Mouse (Mus musculus) neural tube, embryonic 15.5 days (tissue): ENCODE results near the gene Cltc. TPM values are rescaled to one million over a fixed set of nuclear protein-coding genes. Genes with fewer than 3 reads are reported as not detected.

Source experiments
- ATAC-seq: fragments of 200-750 bp; cut with Nextera tagmentation; 2 replicates; pipeline ENCODE4 v1.8.0; 2017; ENCODE audit warnings: mild to moderate bottlenecking, moderate TSS enrichment, moderate library complexity; ENCODE audit not compliant: low FRiP score
- H3K27ac ChIP-seq: fragments of 300-500 bp; sonication (generic); replicated peaks from 2 replicates; pipeline ENCODE4 v1.5.1; 2015; ENCODE audit warnings: mild to moderate bottlenecking, inconsistent platforms
- H3K27me3 ChIP-seq: fragments of 300-500 bp; sonication (generic); replicated peaks from 2 replicates; pipeline ENCODE4 v1.6.1; 2015; ENCODE audit warnings: inconsistent platforms
- H3K36me3 ChIP-seq: fragments of 300-500 bp; sonication (generic); 2 replicates; pipeline ENCODE4 v1.6.1; 2015; ENCODE audit warnings: inconsistent platforms
- H3K4me1 ChIP-seq: fragments of 300-500 bp; sonication (generic); 2 replicates; pipeline ENCODE4 v1.6.1; 2015; ENCODE audit warnings: inconsistent platforms
- H3K4me2 ChIP-seq: fragments of 300-500 bp; sonication (generic); 2 replicates; pipeline ENCODE4 v1.6.1; 2015; ENCODE audit warnings: inconsistent platforms, mild to moderate bottlenecking, moderate library complexity
- H3K4me3 ChIP-seq: fragments of 300-500 bp; sonication (generic); replicated peaks from 2 replicates; pipeline ENCODE4 v1.5.1; 2015; ENCODE audit warnings: mild to moderate bottlenecking, inconsistent platforms
- H3K9ac ChIP-seq: fragments of 300-500 bp; sonication (generic); replicated peaks from 2 replicates; pipeline ENCODE4 v1.6.1; 2015; ENCODE audit warnings: mild to moderate bottlenecking, inconsistent platforms
- H3K9me3 ChIP-seq: fragments of 300-500 bp; sonication (generic); replicated peaks from 2 replicates; pipeline ENCODE4 v1.6.1; 2016; ENCODE audit warnings: inconsistent platforms
- WGBS: fragments of 180-500 bp; shearing (Covaris S2); methylation state at CpG from one replicate; pipeline ENCODE4 v1.1.7; 2015; ENCODE audit warnings: mixed read lengths; 5-methylcytosine and 5-hydroxymethylcytosine counted together
- polyA plus RNA-seq: library from polyadenylated mRNA; unstranded; fragments of >200 nt; fragmentation: Nextera tagmentation; extraction: Ambion mirVana; gene quantifications from 2 replicates; pipeline ENCODE4 v1.2.1, GENCODE M21; 2015

Cltc gene
- polyA plus RNA-seq, 1 experiment from 2014 or later = 153 TPM

DNA sequence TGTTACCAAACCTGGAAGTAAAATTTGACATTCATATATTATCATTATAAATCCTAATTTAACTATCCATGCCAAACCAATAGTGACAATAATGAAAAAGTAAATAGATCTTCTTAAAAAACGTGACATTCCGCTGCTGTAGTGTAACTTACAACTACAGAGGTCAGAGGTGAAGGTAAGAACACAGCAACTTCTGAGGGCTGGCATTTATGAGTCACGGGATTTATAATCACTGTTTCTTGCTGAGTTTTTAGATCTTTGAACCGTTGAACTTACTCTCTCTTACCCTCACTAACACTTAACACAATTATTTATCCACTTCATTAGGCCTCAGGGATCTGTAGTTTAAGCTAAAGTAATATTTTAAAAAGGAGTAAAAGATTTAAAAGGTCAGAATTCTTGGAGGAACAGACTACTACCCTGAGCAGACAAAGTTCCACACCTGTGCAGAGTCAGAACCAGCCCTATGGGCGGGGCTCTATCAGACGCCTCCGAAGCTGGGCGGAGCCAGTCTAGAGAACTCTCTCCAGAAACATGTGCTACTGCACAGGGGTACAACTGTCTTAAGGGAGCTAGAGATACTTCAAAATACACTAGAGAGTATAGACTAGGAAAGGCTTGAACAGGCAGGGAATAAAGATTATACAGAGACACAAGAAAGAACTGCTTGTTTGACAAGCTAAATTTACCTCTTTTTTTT lies 19.9 kb downstream of the Cltc start:
- H3K4me1 ChIP-seq = no peaks in the 10 kb centered on the region
- no peaks in the 10 kb centered on the region for H3K9me3 ChIP-seq
- no peak overlapping the region for H3K9ac ChIP-seq
- no peak overlapping the region for H3K4me3 ChIP-seq
- peaks cover 12% of the 10 kb centered on the region for H3K36me3 ChIP-seq
- ATAC-seq = no peak
- 73% methylated on average over 8 of the region's 8 CpGs for WGBS
- no peak overlapping the region for H3K4me2 ChIP-seq
- no peaks in the 10 kb centered on the region for H3K27me3 ChIP-seq
- H3K27ac ChIP-seq = no peak overlapping the region

DNA sequence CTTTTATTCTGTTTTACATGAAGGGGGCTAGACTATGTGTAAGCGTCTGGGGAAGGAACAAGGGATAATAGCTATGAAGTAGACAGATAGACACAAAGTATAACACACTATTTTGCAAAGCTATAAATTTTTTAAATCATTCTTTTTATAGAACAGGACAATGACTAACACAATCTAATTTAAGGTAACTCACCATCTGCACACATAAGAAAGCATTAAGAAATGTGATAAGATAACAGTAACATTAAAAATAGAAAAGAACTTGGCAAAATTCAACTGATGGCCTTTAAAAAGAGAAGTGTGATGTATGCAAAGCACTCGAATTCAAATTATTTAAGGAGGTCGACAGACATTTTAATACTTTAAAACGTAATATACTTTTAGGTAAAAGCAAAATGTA lies 22.4 kb downstream of the Cltc start:
- no peaks in the 10 kb centered on the region for H3K4me1 ChIP-seq
- no peaks in the 10 kb centered on the region for H3K9me3 ChIP-seq
- H3K4me3 ChIP-seq = no peak overlapping the region
- no peaks in the 10 kb centered on the region for H3K27me3 ChIP-seq
- no peak overlapping the region for H3K27ac ChIP-seq
- 90% methylated on average over 4 of the region's 4 CpGs for WGBS
- no peak overlapping the region for H3K9ac ChIP-seq
- ATAC-seq = no peak
- H3K4me2 ChIP-seq = no peak overlapping the region
- H3K36me3 ChIP-seq = peaks cover 25% of the 10 kb centered on the region

DNA sequence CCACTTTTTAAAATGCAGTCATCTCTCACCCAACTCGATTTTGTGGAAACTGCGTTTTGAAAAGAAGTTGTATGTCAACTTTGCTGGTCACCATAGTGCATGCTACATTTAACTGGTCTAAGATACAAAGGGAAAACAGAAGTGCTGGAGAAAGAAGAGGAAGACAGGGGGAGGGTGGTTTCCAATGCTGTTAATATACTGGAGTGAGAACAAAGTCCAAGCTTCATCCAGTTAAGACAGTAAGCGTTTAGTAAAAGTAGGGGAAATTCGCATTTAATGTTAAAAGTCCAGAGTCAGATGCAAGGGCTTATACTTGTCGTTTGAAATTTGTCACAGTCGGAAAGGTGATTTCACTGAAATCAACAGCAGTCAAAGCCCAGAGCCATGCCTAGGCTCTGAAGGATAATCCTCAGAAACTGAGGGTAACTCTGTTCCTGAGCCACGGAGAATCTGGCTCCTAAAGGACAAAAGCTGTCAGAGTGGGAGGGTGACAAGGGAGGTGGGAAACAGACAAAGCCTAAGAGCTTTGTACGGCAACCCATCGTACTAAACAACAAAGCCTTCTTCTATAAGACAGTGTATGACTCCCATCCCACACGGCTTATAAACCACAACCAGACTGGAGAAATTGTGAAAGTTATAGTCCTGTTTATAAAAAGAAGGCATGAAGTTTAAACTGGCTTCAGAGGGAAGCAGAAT lies 23.0 kb downstream of the Cltc start:
- Histone ChIP-seq H3K4me2 (no peak overlapping the region), H3K27ac (no peak overlapping the region), H3K27me3 (no peaks in the 10 kb centered on the region), H3K4me1 (no peaks in the 10 kb centered on the region), H3K9me3 (no peaks in the 10 kb centered on the region), H3K4me3 (no peak overlapping the region), H3K9ac (no peak overlapping the region), H3K36me3 (peaks cover 29% of the 10 kb centered on the region)
- WGBS = 79% methylated on average over 10 of the region's 10 CpGs
- no peak for ATAC-seq

DNA sequence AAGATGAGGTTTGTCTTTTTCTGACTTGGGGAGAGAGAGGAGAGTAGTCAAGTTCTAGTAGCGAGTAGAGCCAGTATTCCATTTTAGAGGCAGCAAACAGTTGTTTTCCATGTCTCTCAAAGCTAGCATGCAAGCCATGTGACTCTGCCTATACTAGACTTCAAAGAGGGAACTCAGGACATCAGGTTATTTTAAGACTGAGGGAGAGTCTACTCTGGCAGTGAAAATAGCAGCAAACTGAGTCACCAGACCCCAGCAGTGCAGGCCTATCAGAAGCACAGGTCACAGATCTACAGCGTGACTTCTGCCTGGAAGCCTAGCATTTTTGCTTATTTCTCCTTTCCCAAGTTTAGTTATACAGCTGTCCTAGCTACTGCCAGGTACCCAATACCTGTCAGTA lies 25.9 kb downstream of the Cltc start:
- H3K4me2 ChIP-seq = no peak overlapping the region
- H3K9me3 ChIP-seq = no peaks in the 10 kb centered on the region
- 90% methylated on average over 2 of the region's 2 CpGs for WGBS
- no peaks in the 10 kb centered on the region for H3K4me1 ChIP-seq
- H3K27me3 ChIP-seq = no peaks in the 10 kb centered on the region
- peaks cover 44% of the 10 kb centered on the region for H3K36me3 ChIP-seq
- no peak overlapping the region for H3K4me3 ChIP-seq
- no peak for ATAC-seq
- no peak overlapping the region for H3K9ac ChIP-seq
- H3K27ac ChIP-seq = no peak overlapping the region

DNA sequence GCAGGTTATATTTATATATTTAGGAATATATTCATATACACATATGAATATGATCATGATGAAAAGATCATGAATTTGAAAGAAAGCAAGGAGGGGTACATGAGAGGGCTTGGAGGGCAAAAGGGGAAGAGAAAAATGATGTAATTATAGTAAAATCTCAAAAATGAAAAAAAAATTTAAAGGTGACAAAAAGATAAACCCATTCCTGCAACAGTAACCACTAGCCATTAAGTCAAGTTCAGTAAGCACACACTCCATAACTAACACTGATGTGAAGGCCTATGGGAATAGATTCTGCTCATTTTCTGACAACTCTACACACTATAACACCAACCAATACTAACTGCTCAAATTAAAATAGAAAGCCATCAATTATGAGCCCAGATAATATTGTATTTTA lies 31.8 kb downstream of the Cltc start:
- Histone ChIP-seq H3K9ac (no peak overlapping the region), H3K27ac (no peak overlapping the region), H3K4me3 (no peak overlapping the region), H3K27me3 (no peaks in the 10 kb centered on the region), H3K9me3 (no peaks in the 10 kb centered on the region), H3K4me2 (no peak overlapping the region), H3K4me1 (no peaks in the 10 kb centered on the region), H3K36me3 (peaks cover 55% of the 10 kb centered on the region)
- ATAC-seq = no peak

DNA sequence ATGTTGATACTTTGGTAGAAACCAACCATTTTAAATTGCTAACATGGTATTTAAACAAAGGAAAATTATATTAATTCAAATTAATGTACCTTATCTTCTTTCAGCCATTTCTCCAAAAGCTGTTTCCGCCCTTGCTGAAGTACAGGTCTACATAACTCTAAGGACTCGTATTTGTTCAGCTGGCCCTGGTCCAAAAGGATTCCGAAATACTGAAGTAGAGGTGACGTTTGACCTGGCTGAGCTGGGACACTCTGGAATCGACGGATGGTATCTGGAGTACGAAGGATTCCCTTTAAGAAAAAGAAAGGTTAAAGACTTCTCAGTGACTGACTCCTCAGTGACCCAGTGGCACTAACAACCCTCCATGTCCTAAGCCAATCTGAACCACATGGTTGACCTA lies 32.4 kb downstream of the Cltc start:
- Histone ChIP-seq H3K9ac (no peak overlapping the region), H3K27me3 (no peaks in the 10 kb centered on the region), H3K4me2 (no peak overlapping the region), H3K27ac (no peak overlapping the region), H3K4me1 (no peaks in the 10 kb centered on the region), H3K4me3 (no peak overlapping the region), H3K9me3 (no peaks in the 10 kb centered on the region), H3K36me3 (peaks cover 59% of the 10 kb centered on the region)
- ATAC-seq = no peak
- 91% methylated on average over 7 of the region's 7 CpGs for WGBS

DNA sequence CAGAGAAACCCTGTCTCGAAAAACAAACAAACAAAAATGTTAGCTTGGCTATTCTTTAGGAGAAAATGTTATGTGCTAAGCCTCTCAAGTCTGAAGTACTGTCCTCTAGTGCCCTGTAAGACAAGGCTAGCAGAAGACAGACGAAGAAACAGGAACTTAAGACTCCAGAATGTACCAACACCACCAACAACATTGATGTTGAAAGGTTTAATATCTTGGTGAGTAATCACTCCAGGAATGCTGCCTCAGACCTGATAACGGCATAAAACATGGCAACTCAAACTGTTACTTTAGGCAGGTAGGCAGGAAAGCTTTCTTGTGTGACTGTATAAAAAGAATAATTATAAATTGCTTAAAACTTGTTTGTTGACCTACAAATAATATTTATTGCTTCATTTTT lies 33.4 kb downstream of the Cltc start:
- no peak for ATAC-seq
- Histone ChIP-seq H3K27ac (no peak overlapping the region), H3K4me1 (no peaks in the 10 kb centered on the region), H3K4me3 (no peak overlapping the region), H3K9me3 (no peaks in the 10 kb centered on the region), H3K36me3 (peaks cover 61% of the 10 kb centered on the region), H3K4me2 (no peak overlapping the region), H3K27me3 (no peaks in the 10 kb centered on the region), H3K9ac (no peak overlapping the region)
- 91% methylated on average over 3 of the region's 3 CpGs for WGBS

DNA sequence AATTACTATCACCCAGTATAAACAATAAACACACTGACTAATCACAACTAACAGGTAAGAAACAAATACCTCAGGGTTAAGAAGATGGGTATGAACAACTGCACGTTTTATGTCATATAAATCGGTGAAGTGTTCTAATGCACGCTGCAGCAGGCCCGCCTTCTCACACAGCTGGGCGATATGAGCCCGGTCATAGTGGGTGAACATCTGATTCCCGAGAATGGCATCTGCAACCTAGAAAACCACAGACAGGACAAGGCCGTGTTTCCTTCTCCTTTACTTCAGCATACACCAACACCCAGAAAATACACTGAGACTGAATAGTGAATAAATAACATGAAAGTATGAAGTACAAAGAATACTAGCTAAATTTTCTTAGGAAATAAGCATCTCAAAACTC lies 38.0 kb downstream of the Cltc start:
- Histone ChIP-seq H3K4me2 (no peak overlapping the region), H3K36me3 (peaks cover 67% of the 10 kb centered on the region)
- ATAC-seq = no peak

DNA sequence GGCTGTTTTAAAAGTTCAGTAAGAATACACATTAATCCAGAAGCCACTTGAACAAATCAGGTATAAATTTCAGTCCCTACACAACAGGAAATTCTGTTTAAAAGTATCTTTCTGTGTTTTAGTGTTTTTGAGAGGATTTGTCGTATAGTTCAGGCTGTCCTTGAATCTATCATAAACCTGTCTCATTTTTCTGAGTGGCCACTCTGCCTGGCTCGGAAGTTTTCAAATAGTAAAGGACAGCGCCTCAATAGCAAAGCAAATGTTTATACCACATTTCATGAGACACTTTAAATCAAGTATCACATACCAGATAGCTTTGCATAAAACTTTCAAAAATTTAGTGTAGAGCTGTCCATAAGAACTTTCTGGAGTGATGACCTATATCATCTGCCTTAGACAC lies 39.0 kb downstream of the Cltc start:
- no peaks in the 10 kb centered on the region for H3K4me1 ChIP-seq
- 97% methylated on average over 3 of the region's 3 CpGs for WGBS
- H3K27me3 ChIP-seq = no peaks in the 10 kb centered on the region
- no peak overlapping the region for H3K4me3 ChIP-seq
- no peak overlapping the region for H3K4me2 ChIP-seq
- no peaks in the 10 kb centered on the region for H3K9me3 ChIP-seq
- ATAC-seq = no peak
- H3K9ac ChIP-seq = no peak overlapping the region
- no peak overlapping the region for H3K27ac ChIP-seq
- H3K36me3 ChIP-seq = peaks cover 66% of the 10 kb centered on the region

More for the DNA sequence above, 38.0 kb downstream of the Cltc start:
- H3K27me3 ChIP-seq = no peaks in the 10 kb centered on the region
- no peak overlapping the region for H3K4me3 ChIP-seq
- H3K9ac ChIP-seq = no peak overlapping the region
- 91% methylated on average over 8 of the region's 8 CpGs for WGBS
- H3K9me3 ChIP-seq = no peaks in the 10 kb centered on the region
- no peaks in the 10 kb centered on the region for H3K4me1 ChIP-seq
- H3K27ac ChIP-seq = no peak overlapping the region

DNA sequence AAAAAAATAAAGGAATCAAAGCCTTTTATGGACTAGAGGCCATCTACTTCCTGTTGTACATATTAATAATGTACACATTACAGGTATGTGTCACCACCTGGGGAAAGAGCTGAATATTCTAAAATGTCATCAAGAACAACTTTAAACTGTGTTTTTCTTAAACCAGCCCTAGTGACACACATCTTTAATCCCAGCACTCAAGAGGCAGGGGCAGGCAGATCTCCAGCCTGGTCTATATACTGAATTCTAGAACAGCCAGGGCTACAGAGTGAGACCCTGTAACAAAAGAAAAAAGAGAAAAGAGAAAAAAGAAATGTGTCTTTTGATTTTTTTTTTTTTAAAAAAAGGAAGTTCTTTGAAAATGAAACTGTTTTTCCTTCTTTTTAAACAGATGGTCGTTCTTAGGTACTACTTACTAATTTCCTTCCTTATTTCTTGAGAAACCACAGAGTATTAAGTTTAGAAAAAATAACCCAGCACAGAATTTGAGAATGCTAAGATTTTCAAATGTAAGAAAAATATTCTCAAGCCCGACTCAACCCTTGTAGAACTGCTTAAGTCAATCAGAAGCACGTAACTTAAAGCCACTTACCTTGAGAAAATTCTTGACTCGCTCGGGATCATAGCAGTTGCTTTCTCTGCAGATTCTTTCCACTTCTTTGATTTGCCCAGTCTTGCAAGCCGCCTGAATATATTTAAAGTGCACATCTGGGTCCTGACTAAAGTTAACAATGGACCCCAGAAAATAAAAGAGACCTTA lies 39.9 kb downstream of the Cltc start:
- H3K36me3 ChIP-seq = peaks cover 63% of the 10 kb centered on the region
- no peak overlapping the region for H3K27ac ChIP-seq

DNA sequence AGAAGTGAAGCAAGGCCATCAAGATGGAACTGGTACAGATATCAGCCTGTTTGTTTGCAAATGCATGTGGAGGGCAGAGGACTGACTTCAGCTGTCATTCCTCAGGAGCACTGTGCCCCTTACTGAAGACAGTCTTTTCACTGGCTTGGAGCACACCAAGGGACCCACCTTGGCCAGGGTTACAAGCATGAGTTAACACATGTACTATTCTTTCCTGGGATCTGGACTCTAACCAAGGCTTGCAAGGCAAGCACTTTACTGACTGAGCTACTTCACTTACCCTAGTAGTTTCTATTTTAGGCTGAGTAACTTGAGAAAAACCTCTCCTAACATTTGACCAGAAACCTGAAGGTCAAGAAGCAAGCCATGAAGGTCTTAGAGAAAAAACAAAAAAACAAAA lies 42.8 kb downstream of the Cltc start:
- H3K4me3 ChIP-seq = no peak overlapping the region
- peaks cover 65% of the 10 kb centered on the region for H3K36me3 ChIP-seq
- H3K9me3 ChIP-seq = no peaks in the 10 kb centered on the region
- ATAC-seq = no peak
- no peak overlapping the region for H3K27ac ChIP-seq
- H3K4me2 ChIP-seq = no peak overlapping the region
- no peak overlapping the region for H3K9ac ChIP-seq
- H3K4me1 ChIP-seq = no peaks in the 10 kb centered on the region
- no peaks in the 10 kb centered on the region for H3K27me3 ChIP-seq

More for the DNA sequence above, 39.9 kb downstream of the Cltc start:
- Histone ChIP-seq H3K4me2 (no peak overlapping the region), H3K4me3 (no peak overlapping the region), H3K27me3 (no peaks in the 10 kb centered on the region), H3K9me3 (no peaks in the 10 kb centered on the region), H3K9ac (no peak overlapping the region), H3K4me1 (no peaks in the 10 kb centered on the region)
- WGBS = 88% methylated on average over 6 of the region's 6 CpGs
- no peak for ATAC-seq

DNA sequence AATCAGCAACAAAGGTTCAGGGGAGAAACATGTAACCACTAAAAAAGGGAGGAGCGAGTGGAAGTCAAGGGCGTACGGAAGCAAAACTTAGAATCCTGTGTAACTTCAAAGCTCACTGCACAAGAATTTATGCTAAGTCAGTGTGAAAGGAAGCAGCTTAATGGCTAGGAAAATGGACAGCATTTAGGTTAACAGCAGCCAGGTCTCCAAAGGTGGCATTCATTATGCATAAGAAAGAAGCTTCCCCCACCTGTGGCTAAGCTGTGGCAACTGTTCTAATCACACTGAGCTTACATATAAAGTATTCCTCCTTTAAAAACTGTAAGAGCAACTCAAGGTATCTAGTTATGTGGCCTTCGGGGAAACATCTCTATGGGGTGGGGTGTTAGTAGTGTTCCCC lies 56.2 kb downstream of the Cltc start:
- Histone ChIP-seq H3K4me3 (no peak overlapping the region), H3K9me3 (no peaks in the 10 kb centered on the region), H3K9ac (no peak overlapping the region), H3K27ac (no peak overlapping the region), H3K27me3 (no peaks in the 10 kb centered on the region), H3K36me3 (peaks cover 85% of the 10 kb centered on the region), H3K4me1 (no peaks in the 10 kb centered on the region), H3K4me2 (no peak overlapping the region)
- 95% methylated on average over 4 of the region's 4 CpGs for WGBS
- ATAC-seq = no peak
